Mouse (Mus musculus): ENCODE measurements at regions not wholly inside any gene's neighbourhood (a gene's known extent, or its start where the extent isn't known, plus 50 kb on each side); places are given as distances from the start of the nearest gene placed in this dataset.

- ATAC-seq (ENCODE audit: insufficient read depth, low FRiP score, low read depth): no peak
- no peaks in the 10 kb centered on the region for H3K27me3 ChIP-seq (replicated peaks)
- 75% methylated on average over 5 of the region's 5 CpGs for WGBS
Measured at GRCm38 (mm10) chr5:133927054-133927453, 172.5 kb upstream of the Castor2 start.

GRCm38 (mm10) chr5:133925184-133925900 lies 174.2 kb upstream of the Castor2 start:
- 29% methylated on average over 5 of the region's 5 CpGs for WGBS
- no peak overlapping the region for H3K9ac ChIP-seq
- no peaks in the 10 kb centered on the region for H3K9me3 ChIP-seq
- H3K4me2 ChIP-seq: no peak overlapping the region
- H3K27ac ChIP-seq: no peak overlapping the region
- H3K36me3 ChIP-seq: no peaks in the 10 kb centered on the region
- H3K4me1 ChIP-seq: no peaks in the 10 kb centered on the region
- ATAC-seq (ENCODE audit: insufficient read depth, low FRiP score, low read depth): no peak
- H3K4me3 ChIP-seq (replicated peaks): no peak overlapping the region
- no peaks in the 10 kb centered on the region for H3K27me3 ChIP-seq (replicated peaks)

More at GRCm38 (mm10) chr5:133927054-133927453, 172.5 kb upstream of the Castor2 start:
- no peaks in the 10 kb centered on the region for H3K4me1 ChIP-seq
- H3K9ac ChIP-seq: no peak overlapping the region
- H3K4me3 ChIP-seq (replicated peaks): no peak overlapping the region
- no peaks in the 10 kb centered on the region for H3K9me3 ChIP-seq
- H3K4me2 ChIP-seq: no peak overlapping the region
- H3K36me3 ChIP-seq: no peaks in the 10 kb centered on the region
- H3K27ac ChIP-seq: no peak overlapping the region

GRCm38 (mm10) chr5:133922181-133922580 lies 177.3 kb upstream of the Castor2 start:
- Histone ChIP-seq H3K9ac (no peak overlapping the region), H3K9me3 (no peaks in the 10 kb centered on the region), H3K4me1 (no peaks in the 10 kb centered on the region), H3K4me2 (no peak overlapping the region), H3K36me3 (no peaks in the 10 kb centered on the region), H3K27ac (no peak overlapping the region), H3K4me3 (replicated peaks) (no peak overlapping the region), H3K27me3 (replicated peaks) (no peaks in the 10 kb centered on the region)
- WGBS: 77% methylated on average over 1 of the region's 1 CpGs
- ATAC-seq (ENCODE audit: insufficient read depth, low FRiP score, low read depth): no peak

- H3K27ac ChIP-seq: no peak overlapping the region
- no peak for ATAC-seq (ENCODE audit: insufficient read depth, low FRiP score, low read depth)
- H3K4me1 ChIP-seq: no peaks in the 10 kb centered on the region
- no peak overlapping the region for H3K4me2 ChIP-seq
- no peaks in the 10 kb centered on the region for H3K27me3 ChIP-seq (replicated peaks)
- H3K9me3 ChIP-seq: no peaks in the 10 kb centered on the region
- H3K9ac ChIP-seq: no peak overlapping the region
- no peak overlapping the region for H3K4me3 ChIP-seq (replicated peaks)
- H3K36me3 ChIP-seq: no peaks in the 10 kb centered on the region
Measured at GRCm38 (mm10) chr5:133915734-133916550, 183.6 kb upstream of the Castor2 start.

GRCm38 (mm10) chr5:133907442-133907841 lies 192.1 kb upstream of the Castor2 start:
- H3K4me3 ChIP-seq (replicated peaks): no peak overlapping the region
- H3K36me3 ChIP-seq: no peaks in the 10 kb centered on the region
- no peak overlapping the region for H3K9ac ChIP-seq
- H3K27ac ChIP-seq: no peak overlapping the region
- 79% methylated on average over 3 of the region's 3 CpGs for WGBS
- no peaks in the 10 kb centered on the region for H3K9me3 ChIP-seq
- no peaks in the 10 kb centered on the region for H3K27me3 ChIP-seq (replicated peaks)
- ATAC-seq (ENCODE audit: insufficient read depth, low FRiP score, low read depth): no peak
- H3K4me1 ChIP-seq: no peaks in the 10 kb centered on the region
- no peak overlapping the region for H3K4me2 ChIP-seq

- 67% methylated on average over 4 of the region's 4 CpGs for WGBS
- Histone ChIP-seq H3K4me2 (no peak overlapping the region), H3K36me3 (no peaks in the 10 kb centered on the region), H3K9me3 (no peaks in the 10 kb centered on the region), H3K27ac (no peak overlapping the region), H3K4me3 (replicated peaks) (no peak overlapping the region), H3K9ac (no peak overlapping the region), H3K4me1 (no peaks in the 10 kb centered on the region), H3K27me3 (replicated peaks) (no peaks in the 10 kb centered on the region)
- ATAC-seq (ENCODE audit: insufficient read depth, low FRiP score, low read depth): no peak
Measured at GRCm38 (mm10) chr5:133898025-133898598, 201.4 kb upstream of the Castor2 start.

- no peaks in the 10 kb centered on the region for H3K4me1 ChIP-seq
- H3K36me3 ChIP-seq: no peaks in the 10 kb centered on the region
- H3K27ac ChIP-seq: no peak overlapping the region
- H3K9me3 ChIP-seq: no peaks in the 10 kb centered on the region
- no peak overlapping the region for H3K4me3 ChIP-seq (replicated peaks)
- no peaks in the 10 kb centered on the region for H3K27me3 ChIP-seq (replicated peaks)
- H3K4me2 ChIP-seq: no peak overlapping the region
- no peak overlapping the region for H3K9ac ChIP-seq
- 74% methylated on average over 3 of the region's 3 CpGs for WGBS
- ATAC-seq (ENCODE audit: insufficient read depth, low FRiP score, low read depth): no peak
Measured at GRCm38 (mm10) chr5:133890728-133891127, 208.8 kb upstream of the Castor2 start.

GRCm38 (mm10) chr5:133889841-133890240 lies 209.7 kb upstream of the Castor2 start:
- no peak for ATAC-seq (ENCODE audit: insufficient read depth, low FRiP score, low read depth)

GRCm38 (mm10) chr5:133885507-133885906 lies 214.0 kb upstream of the Castor2 start:
- H3K27ac ChIP-seq: no peak overlapping the region
- no peak overlapping the region for H3K4me3 ChIP-seq (replicated peaks)

More at GRCm38 (mm10) chr5:133889841-133890240, 209.7 kb upstream of the Castor2 start:
- Histone ChIP-seq H3K27me3 (replicated peaks) (no peaks in the 10 kb centered on the region), H3K36me3 (no peaks in the 10 kb centered on the region), H3K4me1 (no peaks in the 10 kb centered on the region), H3K9ac (no peak overlapping the region), H3K4me2 (no peak overlapping the region), H3K4me3 (replicated peaks) (no peak overlapping the region), H3K27ac (no peak overlapping the region), H3K9me3 (no peaks in the 10 kb centered on the region)
- 73% methylated on average over 8 of the region's 8 CpGs for WGBS

GRCm38 (mm10) chr5:133885016-133885415 lies 214.5 kb upstream of the Castor2 start:
- H3K27ac ChIP-seq: no peak overlapping the region

More at GRCm38 (mm10) chr5:133885507-133885906, 214.0 kb upstream of the Castor2 start:
- ATAC-seq (ENCODE audit: insufficient read depth, low FRiP score, low read depth): no peak
- 77% methylated on average over 5 of the region's 5 CpGs for WGBS
- no peaks in the 10 kb centered on the region for H3K27me3 ChIP-seq (replicated peaks)
- H3K4me2 ChIP-seq: no peak overlapping the region
- H3K9ac ChIP-seq: no peak overlapping the region
- no peaks in the 10 kb centered on the region for H3K36me3 ChIP-seq
- H3K4me1 ChIP-seq: no peaks in the 10 kb centered on the region
- no peaks in the 10 kb centered on the region for H3K9me3 ChIP-seq

GRCm38 (mm10) chr5:133884593-133884992 lies 214.9 kb upstream of the Castor2 start:
- Histone ChIP-seq H3K9me3 (no peaks in the 10 kb centered on the region), H3K9ac (no peak overlapping the region), H3K27ac (no peak overlapping the region), H3K36me3 (no peaks in the 10 kb centered on the region), H3K27me3 (replicated peaks) (no peaks in the 10 kb centered on the region), H3K4me3 (replicated peaks) (no peak overlapping the region), H3K4me1 (no peaks in the 10 kb centered on the region), H3K4me2 (no peak overlapping the region)
- 54% methylated on average over 2 of the region's 2 CpGs for WGBS
- ATAC-seq (ENCODE audit: insufficient read depth, low FRiP score, low read depth): no peak

More at GRCm38 (mm10) chr5:133885016-133885415, 214.5 kb upstream of the Castor2 start:
- ATAC-seq (ENCODE audit: insufficient read depth, low FRiP score, low read depth): no peak
- Histone ChIP-seq H3K4me3 (replicated peaks) (no peak overlapping the region), H3K4me1 (no peaks in the 10 kb centered on the region), H3K9me3 (no peaks in the 10 kb centered on the region), H3K27me3 (replicated peaks) (no peaks in the 10 kb centered on the region), H3K4me2 (no peak overlapping the region), H3K9ac (no peak overlapping the region), H3K36me3 (no peaks in the 10 kb centered on the region)
- 26% methylated on average over 6 of the region's 6 CpGs for WGBS

- 68% methylated on average over 10 of the region's 10 CpGs for WGBS
- no peaks in the 10 kb centered on the region for H3K9me3 ChIP-seq
- no peaks in the 10 kb centered on the region for H3K36me3 ChIP-seq
- H3K4me3 ChIP-seq (replicated peaks): no peak overlapping the region
- no peak overlapping the region for H3K4me2 ChIP-seq
- no peaks in the 10 kb centered on the region for H3K4me1 ChIP-seq
- no peak for ATAC-seq (ENCODE audit: insufficient read depth, low FRiP score, low read depth)
- no peak overlapping the region for H3K9ac ChIP-seq
- H3K27me3 ChIP-seq (replicated peaks): no peaks in the 10 kb centered on the region
- no peak overlapping the region for H3K27ac ChIP-seq
Measured at GRCm38 (mm10) chr5:133844483-133844882, 255.0 kb upstream of the Castor2 start.

All from stomach, embryonic 15.5 days (tissue).